Mouse (Mus musculus): Measurements from ENCODE around the gene Tln1. TPM values are rescaled to one million over a fixed set of nuclear protein-coding genes. Genes with fewer than 3 reads are reported as not detected.

Tln1 gene
- polyA plus RNA-seq, 1 experiment from 2014 or later: 75.5 TPM

DNA sequence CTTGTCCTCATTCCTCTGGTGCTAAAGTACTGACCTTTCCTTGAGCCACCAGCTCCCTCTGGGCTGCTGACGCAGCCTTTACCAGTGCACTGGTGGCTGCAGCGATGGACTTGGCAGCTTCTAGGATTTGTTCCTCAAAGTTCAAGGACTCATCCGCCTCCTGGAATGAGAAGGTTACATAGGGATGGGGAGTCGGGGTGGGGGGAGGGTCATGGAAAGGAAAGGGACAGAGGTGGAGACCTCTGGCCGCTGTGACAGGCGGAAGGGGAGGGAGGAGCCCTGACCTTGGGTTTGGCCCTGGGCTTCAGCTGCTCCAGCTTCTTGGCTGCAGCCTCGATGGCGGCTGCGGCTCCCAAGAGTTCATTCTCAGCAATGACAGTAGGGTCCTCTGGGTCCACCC is 29.2 kb downstream of the Tln1 start:
- Histone ChIP-seq H3K9ac (no peak overlapping the region), H3K4me1 (peaks cover 7% of the 10 kb centered on the region), H3K4me2 (no peak overlapping the region), H3K27me3 (replicated peaks) (no peaks in the 10 kb centered on the region), H3K4me3 (no peak overlapping the region), H3K27ac (no peak overlapping the region), H3K9me3 (replicated peaks) (no peaks in the 10 kb centered on the region), H3K36me3 (peaks cover 76% of the 10 kb centered on the region)
- no peak for ATAC-seq
- 79% methylated on average over 9 of the region's 9 CpGs for WGBS (ENCODE audit: insufficient replicate concordance)

GRCm38 (mm10) chr4:43530581-43530980 is 31.9 kb downstream of the Tln1 start:
- no peak for ATAC-seq
- H3K36me3 ChIP-seq: peaks cover 49% of the 10 kb centered on the region
- WGBS (ENCODE audit: insufficient replicate concordance): 21% methylated on average over 7 of the region's 7 CpGs

DNA sequence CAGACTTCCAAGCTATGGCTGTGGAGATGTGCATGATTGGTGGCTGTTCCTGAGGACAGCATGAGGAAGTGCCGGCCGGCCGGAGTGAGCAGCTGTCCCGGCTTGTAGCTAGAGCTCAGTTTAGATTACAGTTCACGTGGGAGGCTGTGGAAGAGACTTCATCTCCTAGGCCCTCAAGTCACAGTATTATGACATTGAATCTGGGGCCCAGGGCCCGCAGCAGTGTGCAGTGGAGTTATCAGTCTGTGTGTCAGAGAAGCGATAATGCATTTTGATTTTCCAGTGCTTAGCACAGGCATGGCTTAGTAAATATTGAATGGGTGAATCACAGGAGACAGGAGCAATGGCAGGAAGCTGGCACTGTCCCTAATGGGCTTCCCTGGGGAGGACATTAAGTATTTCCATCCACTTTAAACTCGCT is 32.4 kb downstream of the Tln1 start:
- Histone ChIP-seq H3K4me2 (no peak overlapping the region), H3K4me3 (no peak overlapping the region), H3K27me3 (replicated peaks) (peaks cover 23% of the 10 kb centered on the region), H3K27ac (no peak overlapping the region), H3K9ac (no peak overlapping the region), H3K4me1 (peaks cover 7% of the 10 kb centered on the region), H3K9me3 (replicated peaks) (no peaks in the 10 kb centered on the region), H3K36me3 (peaks cover 45% of the 10 kb centered on the region)
- ATAC-seq: no peak
- WGBS (ENCODE audit: insufficient replicate concordance): 50% methylated on average over 8 of the region's 8 CpGs

More at GRCm38 (mm10) chr4:43530581-43530980, 31.9 kb downstream of the Tln1 start:
- peaks cover 7% of the 10 kb centered on the region for H3K4me1 ChIP-seq
- H3K9ac ChIP-seq: no peak overlapping the region
- no peaks in the 10 kb centered on the region for H3K9me3 ChIP-seq (replicated peaks)
- H3K4me2 ChIP-seq: no peak overlapping the region
- H3K27ac ChIP-seq: no peak overlapping the region
- H3K4me3 ChIP-seq: no peak overlapping the region
- peaks cover 18% of the 10 kb centered on the region for H3K27me3 ChIP-seq (replicated peaks)

GRCm38 (mm10) chr4:43528487-43528886 is 34.0 kb downstream of the Tln1 start:
- no peak for ATAC-seq
- Histone ChIP-seq H3K36me3 (peaks cover 28% of the 10 kb centered on the region), H3K4me1 (peaks cover 19% of the 10 kb centered on the region), H3K9ac (no peak overlapping the region), H3K4me2 (no peak overlapping the region), H3K4me3 (no peak overlapping the region), H3K9me3 (replicated peaks) (no peaks in the 10 kb centered on the region), H3K27me3 (replicated peaks) (peaks cover 39% of the 10 kb centered on the region), H3K27ac (no peak overlapping the region)
- 77% methylated on average over 9 of the region's 9 CpGs for WGBS (ENCODE audit: insufficient replicate concordance)

- WGBS (ENCODE audit: insufficient replicate concordance): 58% methylated on average over 5 of the region's 5 CpGs
- no peaks in the 10 kb centered on the region for H3K9me3 ChIP-seq (replicated peaks)
- ATAC-seq: no peak
Observed at GRCm38 (mm10) chr4:43527880-43528279, 34.6 kb downstream of the Tln1 start.

GRCm38 (mm10) chr4:43519956-43520355 is 42.5 kb downstream of the Tln1 start:
- Histone ChIP-seq H3K9me3 (replicated peaks) (no peaks in the 10 kb centered on the region), H3K27ac (no peak overlapping the region), H3K9ac (no peak overlapping the region), H3K4me1 (peaks cover 48% of the 10 kb centered on the region), H3K36me3 (no peaks in the 10 kb centered on the region), H3K4me2 (peak overlapping the region; percentile 37), H3K4me3 (no peak overlapping the region; the same call in 1 of the 2 replicates), H3K27me3 (replicated peaks) (peaks cover 72% of the 10 kb centered on the region)
- ATAC-seq: no peak; the same call in 1 of the 2 replicates
- 29% methylated on average over 6 of the region's 6 CpGs for WGBS (ENCODE audit: insufficient replicate concordance)

More at GRCm38 (mm10) chr4:43527880-43528279, 34.6 kb downstream of the Tln1 start:
- no peak overlapping the region for H3K9ac ChIP-seq
- no peak overlapping the region for H3K27ac ChIP-seq
- peaks cover 45% of the 10 kb centered on the region for H3K27me3 ChIP-seq (replicated peaks)
- H3K4me3 ChIP-seq: no peak overlapping the region
- H3K4me2 ChIP-seq: no peak overlapping the region
- peaks cover 25% of the 10 kb centered on the region for H3K4me1 ChIP-seq
- H3K36me3 ChIP-seq: peaks cover 22% of the 10 kb centered on the region

DNA sequence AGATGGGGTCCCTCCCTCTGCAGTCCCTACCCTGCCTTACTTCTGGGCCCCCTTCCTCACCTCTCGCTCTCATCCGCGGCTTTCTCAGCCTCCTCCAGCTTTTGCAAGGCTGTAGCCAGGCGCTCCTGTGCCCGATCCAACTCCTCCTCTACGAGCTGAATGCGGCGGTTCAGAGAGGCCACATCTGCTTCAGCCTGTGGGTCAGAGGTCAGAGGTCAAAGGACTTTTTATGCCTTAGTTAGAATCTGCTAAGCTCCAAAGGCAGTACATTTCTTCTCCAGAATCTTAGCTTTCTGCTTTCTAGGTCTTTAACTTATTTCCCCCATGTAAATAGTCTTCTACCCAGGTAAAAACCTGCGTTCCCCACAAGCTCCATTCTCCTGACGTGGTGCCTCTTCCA is 42.9 kb downstream of the Tln1 start:
- H3K4me2 ChIP-seq: peak overlapping the region; percentile 37
- H3K27ac ChIP-seq: no peak overlapping the region
- ATAC-seq: no peak
- H3K9ac ChIP-seq: no peak overlapping the region
- H3K36me3 ChIP-seq: no peaks in the 10 kb centered on the region
- H3K27me3 ChIP-seq (replicated peaks): peaks cover 68% of the 10 kb centered on the region
- peaks cover 47% of the 10 kb centered on the region for H3K4me1 ChIP-seq
- H3K4me3 ChIP-seq: no peak overlapping the region; the same call in 1 of the 2 replicates
- 39% methylated on average over 10 of the region's 10 CpGs for WGBS (ENCODE audit: insufficient replicate concordance)
- H3K9me3 ChIP-seq (replicated peaks): no peaks in the 10 kb centered on the region

- peaks cover 27% of the 10 kb centered on the region for H3K4me1 ChIP-seq
- H3K27ac ChIP-seq: no peak overlapping the region
- no peak for ATAC-seq
Observed at GRCm38 (mm10) chr4:43515764-43516708, 46.5 kb downstream of the Tln1 start.

GRCm38 (mm10) chr4:43513791-43514190 is 48.7 kb downstream of the Tln1 start:
- Histone ChIP-seq H3K9me3 (replicated peaks) (no peaks in the 10 kb centered on the region), H3K4me1 (peaks cover 25% of the 10 kb centered on the region), H3K36me3 (no peaks in the 10 kb centered on the region), H3K4me2 (no peak overlapping the region), H3K27me3 (replicated peaks) (peaks cover 20% of the 10 kb centered on the region), H3K27ac (no peak overlapping the region), H3K4me3 (no peak overlapping the region), H3K9ac (no peak overlapping the region)
- WGBS (ENCODE audit: insufficient replicate concordance): 77% methylated on average over 4 of the region's 4 CpGs
- no peak for ATAC-seq

More at GRCm38 (mm10) chr4:43515764-43516708, 46.5 kb downstream of the Tln1 start:
- no peaks in the 10 kb centered on the region for H3K36me3 ChIP-seq
- no peak overlapping the region for H3K4me3 ChIP-seq
- H3K9ac ChIP-seq: no peak overlapping the region
- H3K9me3 ChIP-seq (replicated peaks): no peaks in the 10 kb centered on the region
- H3K27me3 ChIP-seq (replicated peaks): peaks cover 38% of the 10 kb centered on the region
- no peak overlapping the region for H3K4me2 ChIP-seq
- 47% methylated on average over 11 of the region's 11 CpGs for WGBS (ENCODE audit: insufficient replicate concordance)

DNA sequence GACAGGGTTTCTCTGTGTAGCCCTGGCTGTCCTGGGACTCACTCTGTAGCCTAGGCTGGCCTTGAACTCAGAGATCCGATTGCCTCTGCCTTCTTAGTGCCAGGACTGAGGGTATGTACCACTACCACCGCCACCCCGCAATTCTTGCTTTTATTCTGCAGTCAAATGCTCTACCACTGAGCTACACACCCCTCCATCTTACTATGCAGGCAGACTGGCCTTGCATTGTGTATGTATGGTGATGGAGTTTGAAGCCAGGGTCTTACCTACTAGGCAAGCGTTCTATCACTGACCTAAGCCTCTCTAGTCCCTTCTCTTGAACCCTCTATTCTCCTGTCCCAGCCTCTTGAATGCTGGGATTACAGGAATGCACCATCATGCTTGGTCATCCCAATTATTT is 49.2 kb downstream of the Tln1 start:
- no peak overlapping the region for H3K4me3 ChIP-seq
- WGBS (ENCODE audit: insufficient replicate concordance): 69% methylated on average over 4 of the region's 4 CpGs
- H3K27ac ChIP-seq: no peak overlapping the region
- no peaks in the 10 kb centered on the region for H3K36me3 ChIP-seq
- H3K4me1 ChIP-seq: peaks cover 25% of the 10 kb centered on the region
- ATAC-seq: no peak
- no peaks in the 10 kb centered on the region for H3K9me3 ChIP-seq (replicated peaks)
- H3K9ac ChIP-seq: no peak overlapping the region
- H3K4me2 ChIP-seq: no peak overlapping the region
- H3K27me3 ChIP-seq (replicated peaks): peaks cover 15% of the 10 kb centered on the region

- 58% methylated on average over 7 of the region's 7 CpGs for WGBS (ENCODE audit: insufficient replicate concordance)
- H3K9me3 ChIP-seq (replicated peaks): no peaks in the 10 kb centered on the region
- peaks cover 9% of the 10 kb centered on the region; the same call in 1 of the 2 replicates for H3K27me3 ChIP-seq (replicated peaks)
- H3K4me2 ChIP-seq: no peak overlapping the region
- H3K4me1 ChIP-seq: peaks cover 30% of the 10 kb centered on the region
- ATAC-seq: no peak
- H3K4me3 ChIP-seq: no peak overlapping the region
- H3K36me3 ChIP-seq: no peaks in the 10 kb centered on the region
- no peak overlapping the region for H3K27ac ChIP-seq
- no peak overlapping the region for H3K9ac ChIP-seq
Observed at GRCm38 (mm10) chr4:43512653-43513052, 49.8 kb downstream of the Tln1 start.

DNA sequence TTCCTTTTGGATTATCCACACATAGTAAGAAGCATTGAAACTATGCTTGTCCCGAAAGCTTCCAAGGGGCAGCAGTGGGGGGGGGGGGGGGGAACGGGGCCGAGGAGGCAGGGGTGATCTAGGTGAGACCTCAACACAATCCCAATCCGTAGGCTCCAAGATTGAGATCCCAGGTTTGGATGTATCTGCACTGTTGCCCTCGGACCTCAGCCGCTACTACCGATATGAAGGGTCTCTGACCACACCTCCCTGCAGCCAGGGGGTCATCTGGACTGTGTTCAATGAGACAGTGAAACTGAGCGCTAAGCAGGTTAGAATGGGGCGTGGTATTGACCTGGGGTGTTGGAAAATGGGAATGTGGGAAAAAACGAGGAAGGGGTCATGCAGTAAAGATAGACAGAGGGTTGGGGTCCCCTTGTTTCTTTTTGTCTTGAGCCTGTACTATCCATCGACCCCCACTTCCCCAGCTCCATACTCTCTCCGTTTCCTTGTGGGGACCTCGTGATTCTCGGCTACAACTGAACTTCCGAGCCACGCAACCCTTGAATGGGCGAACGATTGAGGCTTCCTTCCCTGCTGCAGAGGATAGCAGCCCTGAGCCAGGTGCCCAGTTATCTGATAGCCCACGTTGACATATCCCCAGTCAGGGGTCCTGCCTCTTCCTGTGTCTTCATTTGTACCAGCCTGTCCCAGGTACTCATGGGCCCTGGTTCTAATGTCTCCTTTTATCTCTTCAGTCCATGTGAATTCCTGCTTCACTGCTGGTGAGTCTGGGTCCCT is 50.6 kb downstream of the Tln1 start:
- Histone ChIP-seq H3K4me3 (no peak overlapping the region), H3K4me2 (no peak overlapping the region), H3K4me1 (peaks cover 34% of the 10 kb centered on the region), H3K27ac (no peak overlapping the region), H3K36me3 (no peaks in the 10 kb centered on the region), H3K27me3 (replicated peaks) (peaks cover 11% of the 10 kb centered on the region; the same call in 1 of the 2 replicates), H3K9ac (no peak overlapping the region), H3K9me3 (replicated peaks) (no peaks in the 10 kb centered on the region)
- no peak for ATAC-seq
- WGBS (ENCODE audit: insufficient replicate concordance): 57% methylated on average over 19 of the region's 19 CpGs

Measured in liver, embryonic 12.5 days (tissue).